Mouse (Mus musculus) megakaryocyte, adult 5-6 weeks (primary cell): ENCODE results near the gene Sik3. TPM values are rescaled to one million over a fixed set of nuclear protein-coding genes. Genes with fewer than 3 reads are reported as not detected.
"Not testable (repeated sequence)": the region's sequence is repeated elsewhere in the genome, so short reads cannot be mapped to it uniquely, and the experiment has no call there.

ENCODE experiments used
- ATAC-seq: 2 replicates; pipeline ENCODE4 v1.8.0; 2016; ENCODE audit warnings: mild to moderate bottlenecking, inconsistent platforms; ENCODE audit not compliant: poor library complexity, severe bottlenecking
- total RNA-seq, 2 experiments: library from RNA; stranded (forward) in 1 of 2; stranded (reverse) in 1 of 2; fragments of 153-499, 151-499 nt in 1 of 2; fragments of 221-1000, 200-1000 nt in 1 of 2; gene quantifications; 2 replicates each; pipeline versions ENCODE4 v1.2.3 to v1.2.4; 2015 to 2017

Sik3 gene
- total RNA-seq, 2 experiments from 2014 or later = 17.5 to 32.9 TPM

GRCm38 (mm10) chr9:46050203-46050602 is 37.6 kb downstream of the Sik3 start:
- peak; percentile 52 for ATAC-seq

- no peak for ATAC-seq
Observed at GRCm38 (mm10) chr9:46053014-46053666, 40.5 kb downstream of the Sik3 start.

- peak; percentile 66 for ATAC-seq
Observed at GRCm38 (mm10) chr9:46058065-46058464, 45.4 kb downstream of the Sik3 start.

GRCm38 (mm10) chr9:46060249-46060648 is 47.6 kb downstream of the Sik3 start:
- ATAC-seq = no peak

- no peak for ATAC-seq
Observed at GRCm38 (mm10) chr9:46061696-46062425, 49.2 kb downstream of the Sik3 start.

GRCm38 (mm10) chr9:46064331-46064730 is 51.7 kb downstream of the Sik3 start:
- no peak for ATAC-seq

- ATAC-seq = no peak
Observed at GRCm38 (mm10) chr9:46066711-46067110, 54.1 kb downstream of the Sik3 start.

GRCm38 (mm10) chr9:46067691-46068090 is 55.1 kb downstream of the Sik3 start:
- ATAC-seq = peak; percentile 94

- no peak for ATAC-seq
Observed at GRCm38 (mm10) chr9:46069013-46069412, 56.4 kb downstream of the Sik3 start.

GRCm38 (mm10) chr9:46072101-46072835 is 59.6 kb downstream of the Sik3 start:
- no peak for ATAC-seq

- no peak for ATAC-seq
Observed at GRCm38 (mm10) chr9:46073443-46073842, 60.8 kb downstream of the Sik3 start.

- ATAC-seq = no peak
Observed at GRCm38 (mm10) chr9:46075578-46075977, 63.0 kb downstream of the Sik3 start.

- no peak for ATAC-seq
Observed at GRCm38 (mm10) chr9:46082381-46082821, 69.8 kb downstream of the Sik3 start.

GRCm38 (mm10) chr9:46083490-46083893 is 70.9 kb downstream of the Sik3 start:
- no peak for ATAC-seq

- no peak for ATAC-seq
Observed at GRCm38 (mm10) chr9:46085898-46086297, 73.3 kb downstream of the Sik3 start.

- no peak for ATAC-seq
Observed at GRCm38 (mm10) chr9:46086826-46087225, 74.2 kb downstream of the Sik3 start.

- ATAC-seq = no peak
Observed at GRCm38 (mm10) chr9:46087461-46087860, 74.8 kb downstream of the Sik3 start.

- ATAC-seq = no peak
Observed at GRCm38 (mm10) chr9:46088722-46089121, 76.1 kb downstream of the Sik3 start.

GRCm38 (mm10) chr9:46090066-46090465 is 77.4 kb downstream of the Sik3 start:
- no peak for ATAC-seq

- not testable (repeated sequence) for ATAC-seq
Observed at GRCm38 (mm10) chr9:46091157-46091556, 78.5 kb downstream of the Sik3 start.

GRCm38 (mm10) chr9:46092633-46093032 is 80.0 kb downstream of the Sik3 start:
- ATAC-seq = peak; percentile 57
